Mouse (Mus musculus) embryo, embryonic 11 days (tissue): ENCODE data around the gene Rapsn.
A peak's percentile ranks its signal among the peaks of the same experiment; 100 is the strongest.
"Not testable (repeated sequence)": the region's sequence is repeated elsewhere in the genome, so short reads cannot be mapped to it uniquely, and the experiment has no call there.

ENCODE experiments used
- DNase-seq: peaks from one replicate; pipeline ENCODE4 v3.0.0-alpha.2; 2015

Rapsn gene

DNA sequence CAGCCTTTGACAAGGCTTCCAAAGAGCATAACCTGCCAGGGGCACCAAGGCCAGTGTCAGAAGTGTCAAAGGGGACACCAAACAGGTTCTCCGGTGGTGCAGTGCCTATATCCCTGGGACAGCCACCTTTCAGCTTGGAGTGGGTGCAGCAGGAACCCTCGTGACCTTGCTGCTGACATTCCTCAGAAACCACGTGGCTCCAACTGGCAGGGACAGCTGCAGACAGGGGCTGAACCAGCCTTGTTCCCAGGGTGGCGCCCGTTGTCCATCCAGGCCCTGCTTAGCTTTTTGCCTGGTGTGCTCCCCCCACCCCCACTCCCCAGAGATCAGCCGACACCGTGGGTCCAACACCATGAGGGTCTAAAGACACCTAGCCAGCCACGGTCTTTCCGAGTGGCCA, at the start of gene Rapsn:
Rapsn (plus strand) TSS at position 236 of the 400 bp plus-strand sequence.
- no peak for DNase-seq

DNA sequence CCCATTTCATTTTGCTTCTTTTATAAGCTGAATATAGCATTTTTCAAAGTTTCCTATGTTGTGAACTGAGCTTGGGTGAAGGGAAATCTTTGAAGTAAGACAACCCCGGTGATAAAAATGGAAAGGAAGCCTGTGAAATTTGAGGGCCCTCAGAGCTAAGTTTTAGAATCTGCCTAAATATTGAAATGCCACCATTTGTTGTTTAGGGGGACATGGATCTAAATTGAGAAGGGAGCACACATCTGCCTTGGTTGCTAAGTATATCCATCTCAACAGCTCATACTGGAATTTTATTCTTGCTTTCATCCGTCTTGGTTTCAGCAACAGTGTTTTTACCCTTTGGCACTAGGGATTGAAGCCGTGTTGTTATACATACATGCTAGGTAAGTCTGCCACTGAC, 49.4 kb upstream of the Rapsn start:
- DNase-seq, result no peak

DNA sequence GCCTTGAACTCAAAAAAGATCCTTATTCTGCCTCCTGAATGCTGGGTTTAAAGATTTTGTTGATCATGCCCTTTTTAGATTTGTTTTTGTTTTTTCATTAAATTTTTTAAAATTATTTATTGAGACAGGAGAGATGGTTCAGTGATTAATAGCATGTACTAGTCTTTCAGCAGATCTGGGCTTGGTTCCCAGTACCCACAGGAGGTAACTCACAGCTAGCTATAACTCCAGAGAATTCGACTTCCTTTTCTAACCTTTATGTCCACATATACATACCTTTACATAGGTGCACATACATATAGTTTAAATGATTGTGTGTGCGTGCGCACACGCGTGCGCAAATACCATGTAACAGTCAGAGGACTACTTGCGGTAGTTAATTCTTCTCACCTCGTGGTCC, 26.9 kb upstream of the Rapsn start:
- DNase-seq, result no peak

DNA sequence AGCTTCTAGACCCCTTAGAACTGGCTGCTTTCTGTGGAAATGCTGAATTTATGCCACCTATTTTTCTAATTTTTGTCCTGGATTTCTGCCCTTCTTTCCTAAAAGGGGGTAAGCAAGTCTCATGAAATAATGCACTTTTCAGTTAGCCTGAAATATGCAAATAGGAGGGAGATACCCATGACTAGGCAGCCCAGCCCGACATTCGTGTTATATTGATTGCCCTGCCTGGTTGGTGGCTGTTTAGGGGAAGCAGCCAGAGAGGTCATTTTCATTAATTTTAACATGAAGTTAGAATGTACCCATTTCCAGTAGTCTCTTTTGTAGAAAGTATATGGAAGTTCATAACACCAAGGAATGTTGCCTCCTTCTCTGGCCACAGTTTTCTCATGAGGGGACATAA, 21.5 kb upstream of the Rapsn start:
- DNase-seq, result no peak

DNA sequence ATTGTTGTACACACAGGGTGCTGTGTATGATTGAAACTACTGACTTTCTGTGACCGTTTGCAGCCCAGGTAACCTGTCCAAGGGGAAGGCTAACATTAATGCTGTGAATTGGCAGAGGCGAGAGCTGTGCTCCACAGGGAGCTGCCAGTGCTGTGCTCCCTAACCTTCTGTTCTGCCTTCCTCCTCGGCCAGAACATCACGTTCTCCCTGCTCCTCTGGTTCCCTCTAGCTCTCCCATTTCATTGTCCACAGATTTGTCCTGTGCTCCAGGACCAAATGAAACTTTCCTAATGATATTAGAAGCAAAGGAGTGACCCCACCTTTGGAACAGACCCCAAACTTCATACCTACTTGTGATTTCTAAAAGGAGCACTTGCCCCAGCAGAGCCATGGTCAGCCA, 20.0 kb upstream of the Rapsn start:
- DNase-seq, result no peak

DNA sequence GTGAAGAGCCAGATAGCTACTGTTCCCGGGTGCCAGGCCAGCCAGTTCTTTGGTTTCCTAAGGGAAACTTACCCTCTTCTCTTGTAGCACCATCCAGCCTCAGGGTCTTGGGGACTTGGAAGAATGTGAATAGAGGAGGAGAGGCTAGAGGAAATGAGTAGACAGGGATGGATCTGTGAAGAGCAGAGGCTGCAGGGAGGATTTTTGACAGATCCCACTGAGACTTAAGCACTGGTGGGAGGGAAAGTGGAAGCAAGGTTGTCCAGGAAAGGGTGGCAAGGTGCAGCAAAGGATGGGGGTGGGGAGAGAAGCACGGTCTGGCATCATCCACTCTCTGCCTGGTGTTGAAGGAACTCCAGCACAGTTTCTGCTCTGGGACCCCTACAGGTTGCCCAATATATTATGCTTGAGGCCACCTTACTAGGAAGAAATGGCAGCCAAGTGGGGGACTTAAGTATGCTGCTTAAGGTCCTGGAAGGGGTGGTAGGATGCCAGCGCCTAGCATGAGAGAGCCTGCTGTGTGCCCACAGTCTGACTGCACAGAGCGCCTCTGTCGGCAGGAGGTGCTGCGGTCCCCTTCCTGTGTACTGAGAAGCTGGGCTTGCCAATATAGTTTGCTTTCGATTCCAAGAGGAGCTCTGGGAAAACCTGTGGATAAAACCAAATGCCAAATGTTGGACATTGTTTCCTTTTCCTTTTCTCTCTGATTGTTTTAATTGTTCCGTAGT, 17.2 kb upstream of the Rapsn start:
- DNase-seq, result no peak

DNA sequence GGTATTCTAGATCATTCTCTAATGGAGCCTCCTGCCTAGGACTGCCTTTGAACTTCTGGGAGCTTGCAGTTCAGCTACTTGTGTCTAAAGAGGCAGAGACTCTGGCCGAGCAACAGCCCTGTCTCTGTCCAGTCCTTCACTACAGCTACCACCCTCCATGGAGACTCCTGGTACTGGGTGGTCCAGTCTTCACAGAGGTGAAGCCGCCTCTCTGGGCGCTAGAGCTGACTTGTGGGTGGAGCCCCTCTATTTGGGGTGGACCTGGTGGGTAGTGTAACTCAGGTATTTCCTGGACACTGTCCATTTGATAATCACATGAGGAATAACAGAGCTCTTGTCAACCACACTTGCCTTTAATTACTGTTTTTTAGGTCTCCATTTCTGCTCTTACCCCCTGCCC, 15.5 kb upstream of the Rapsn start:
- no peak for DNase-seq

DNA sequence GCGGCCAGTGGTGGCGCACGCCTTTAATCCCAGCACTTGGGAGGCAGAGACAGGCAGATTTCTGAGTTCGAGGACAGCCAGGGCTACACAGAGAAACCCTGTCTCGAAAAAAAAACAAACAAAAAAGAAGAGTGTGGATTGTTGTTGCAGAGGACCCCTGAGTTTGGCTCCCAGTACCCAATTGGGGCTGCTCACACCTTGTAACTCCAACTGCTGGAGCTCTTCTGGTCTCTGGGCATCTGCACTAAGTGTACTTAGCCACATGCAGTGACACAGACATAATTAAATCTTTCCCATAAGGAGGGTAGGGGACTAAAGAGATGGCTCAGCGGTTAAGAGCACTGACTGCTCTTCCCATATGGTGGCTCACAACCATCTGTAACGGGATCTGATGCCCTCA, 13.2 kb upstream of the Rapsn start:
- not testable (repeated sequence) for DNase-seq

DNA sequence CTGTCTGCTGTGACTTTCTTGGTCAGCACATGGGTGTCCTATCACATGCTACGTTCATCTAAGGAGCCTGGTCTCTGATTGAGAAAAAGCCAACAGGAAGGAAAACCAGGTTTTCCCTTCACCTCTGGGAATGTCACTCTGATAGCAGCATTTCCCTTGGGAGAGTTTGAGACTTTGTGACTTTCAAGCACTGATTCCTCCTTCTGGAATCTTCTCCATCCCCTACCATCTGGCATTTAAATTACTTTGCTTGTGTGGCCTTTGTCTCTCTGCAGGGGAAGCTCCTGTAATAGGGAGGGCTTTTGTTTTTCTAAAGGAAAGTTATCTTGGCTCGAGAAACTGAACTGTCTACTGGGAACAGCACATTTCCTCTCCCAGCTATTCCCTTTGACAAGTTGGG, 12.3 kb upstream of the Rapsn start:
- DNase-seq, result no peak

DNA sequence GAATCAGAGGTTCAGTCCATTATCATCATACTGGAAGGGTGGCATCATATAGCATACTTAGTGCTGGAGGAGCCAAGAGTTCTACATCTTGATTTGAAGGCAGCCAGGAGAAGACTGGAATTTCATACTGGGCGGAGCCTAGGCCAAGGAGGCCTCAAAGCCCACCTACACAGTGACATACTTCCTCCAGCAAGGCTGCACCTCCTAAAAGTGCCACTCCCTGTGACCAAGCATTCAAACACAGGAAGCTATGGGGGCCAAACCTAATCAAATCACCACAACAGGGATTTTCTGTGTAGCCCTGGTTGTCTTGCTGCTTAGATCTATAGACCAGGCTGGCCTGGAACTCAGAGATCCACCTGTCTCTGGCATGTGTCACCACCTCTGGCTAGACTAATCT, 11.5 kb upstream of the Rapsn start:
- no peak for DNase-seq

DNA sequence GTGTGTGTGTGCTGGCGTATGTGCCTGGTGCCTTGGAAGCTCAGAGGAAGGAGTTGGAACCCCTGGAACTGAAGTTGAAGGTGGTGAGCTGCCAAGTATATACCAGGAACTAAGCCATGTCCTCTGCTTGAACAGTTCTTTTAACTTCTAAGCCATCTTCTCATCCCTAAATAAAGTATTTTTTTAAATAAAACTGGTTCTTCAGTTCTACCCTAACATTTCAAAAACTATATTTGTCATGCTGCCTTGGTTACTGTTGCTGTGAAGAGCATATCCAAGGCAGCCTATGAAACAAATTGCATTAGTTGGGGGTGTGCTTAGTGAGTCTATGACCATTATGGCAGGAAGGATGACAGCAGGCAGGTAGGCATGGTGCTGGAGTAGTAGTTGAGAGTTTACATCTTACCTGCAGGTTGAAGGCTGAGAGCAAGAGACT, 10.3 kb upstream of the Rapsn start:
- DNase-seq, result no peak

DNA sequence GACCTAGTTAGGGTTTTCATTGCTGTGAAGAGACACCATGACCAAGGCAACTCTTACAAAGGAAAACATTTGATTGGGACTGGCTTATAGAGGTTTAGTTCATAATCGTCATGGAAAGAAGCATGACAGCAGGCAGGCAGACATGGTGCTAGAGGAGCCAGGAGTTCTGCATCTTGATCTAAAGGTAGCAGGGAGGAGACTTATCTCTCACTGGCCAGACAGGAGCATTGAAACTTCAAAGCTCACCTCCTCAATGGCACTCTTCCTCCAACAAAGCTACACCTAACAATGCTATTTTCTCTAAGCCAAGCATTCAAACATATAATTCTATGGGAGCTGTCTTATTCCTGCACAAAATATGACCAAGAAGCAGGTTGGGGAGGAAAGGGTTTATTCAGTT, 8.9 kb upstream of the Rapsn start:
- DNase-seq, result no peak

DNA sequence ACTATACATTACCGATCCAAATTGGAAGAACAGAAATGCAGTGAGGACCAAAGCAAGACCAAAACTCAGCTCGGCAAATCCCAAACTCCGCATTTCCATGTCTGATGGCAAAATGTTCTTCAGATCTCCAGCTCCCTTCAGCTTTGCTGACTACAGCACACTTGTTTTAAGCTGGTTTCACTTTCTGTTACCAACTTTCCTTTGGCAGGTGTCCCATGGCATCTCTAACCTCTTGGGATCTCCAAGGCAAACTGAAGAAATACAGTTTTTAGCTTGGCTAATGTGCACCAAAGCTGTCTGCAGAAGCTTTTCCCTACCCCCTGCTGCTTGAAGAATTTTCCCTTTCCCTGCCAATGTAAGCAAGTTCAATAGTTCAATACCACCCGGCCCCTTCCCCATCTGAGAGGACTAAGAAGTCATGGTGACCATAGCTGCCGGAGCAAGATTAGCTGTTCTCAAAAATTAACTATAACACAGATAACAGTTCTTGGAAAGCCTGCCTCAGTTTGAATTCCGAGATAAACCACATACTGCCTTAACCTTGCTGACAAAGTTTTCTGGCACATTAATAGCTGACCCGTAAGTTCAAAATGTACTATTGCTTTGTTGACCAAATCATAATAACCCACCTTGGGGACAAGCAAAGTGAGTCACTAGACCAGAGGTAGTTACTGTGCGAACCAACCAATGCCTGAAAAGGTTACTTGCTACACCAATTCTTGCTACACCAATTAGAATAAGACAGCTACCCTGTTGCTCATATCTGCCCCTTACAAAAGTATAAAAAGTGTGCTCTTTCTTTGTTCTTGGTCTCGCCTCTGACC, 7.8 kb upstream of the Rapsn start:
- no peak for DNase-seq

DNA sequence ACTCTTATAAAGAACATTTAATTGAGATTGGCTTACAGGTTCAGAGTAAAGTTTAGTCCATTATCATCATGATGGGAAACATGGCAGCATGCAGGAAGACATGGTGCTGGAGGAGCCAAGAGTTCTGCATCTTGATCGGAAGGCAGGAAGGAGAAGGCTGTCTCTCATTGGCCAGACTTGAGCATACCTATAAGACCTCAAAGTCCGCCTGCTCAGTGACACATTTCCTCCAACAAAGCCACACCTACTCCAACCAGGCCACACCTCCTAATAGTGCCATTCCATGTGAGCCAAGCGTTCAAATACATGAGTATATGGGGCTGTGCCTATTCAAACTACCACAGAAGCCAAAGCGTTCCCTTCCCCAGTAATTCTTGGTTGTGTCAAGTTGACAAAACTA, 4.2 kb upstream of the Rapsn start:
- DNase-seq, result no peak

DNA sequence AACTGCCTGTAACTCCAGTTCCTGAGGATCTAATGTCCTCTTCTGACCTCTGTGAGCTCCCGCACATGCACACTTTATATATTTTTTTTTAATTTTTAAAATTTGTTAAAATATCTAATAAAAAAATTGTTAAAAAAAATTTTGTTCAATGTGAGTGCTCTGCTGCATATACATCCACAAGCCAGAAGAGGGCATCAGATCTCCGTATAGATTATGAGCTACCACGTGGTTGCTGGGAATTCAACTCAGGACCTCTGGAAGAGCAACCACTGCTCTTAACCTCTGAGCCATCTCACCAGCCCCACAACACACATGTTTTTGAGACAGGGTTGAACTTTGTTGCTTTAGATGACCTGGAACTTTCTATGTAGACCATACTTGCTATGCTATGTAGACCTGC, 2.4 kb upstream of the Rapsn start:
- DNase-seq, result peak; percentile 45

DNA sequence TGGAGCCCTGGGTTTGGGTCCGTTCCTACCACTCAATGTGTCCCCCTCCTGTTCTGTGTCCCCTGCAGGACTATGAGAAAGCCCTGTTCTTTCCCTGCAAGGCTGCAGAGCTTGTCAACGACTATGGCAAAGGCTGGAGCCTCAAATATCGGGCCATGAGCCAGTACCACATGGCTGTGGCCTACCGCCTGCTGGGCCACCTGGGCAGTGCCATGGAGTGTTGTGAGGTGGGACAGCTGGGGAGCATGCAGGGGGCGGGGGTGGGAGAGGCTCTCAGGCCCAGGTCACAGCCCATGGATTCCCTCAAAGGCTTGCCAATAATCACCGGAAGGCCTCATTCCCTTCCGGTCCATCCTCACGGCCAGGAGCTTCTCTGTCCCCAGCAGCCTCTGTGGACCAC, 6.4 kb downstream of the Rapsn start:
- DNase-seq, result no peak

DNA sequence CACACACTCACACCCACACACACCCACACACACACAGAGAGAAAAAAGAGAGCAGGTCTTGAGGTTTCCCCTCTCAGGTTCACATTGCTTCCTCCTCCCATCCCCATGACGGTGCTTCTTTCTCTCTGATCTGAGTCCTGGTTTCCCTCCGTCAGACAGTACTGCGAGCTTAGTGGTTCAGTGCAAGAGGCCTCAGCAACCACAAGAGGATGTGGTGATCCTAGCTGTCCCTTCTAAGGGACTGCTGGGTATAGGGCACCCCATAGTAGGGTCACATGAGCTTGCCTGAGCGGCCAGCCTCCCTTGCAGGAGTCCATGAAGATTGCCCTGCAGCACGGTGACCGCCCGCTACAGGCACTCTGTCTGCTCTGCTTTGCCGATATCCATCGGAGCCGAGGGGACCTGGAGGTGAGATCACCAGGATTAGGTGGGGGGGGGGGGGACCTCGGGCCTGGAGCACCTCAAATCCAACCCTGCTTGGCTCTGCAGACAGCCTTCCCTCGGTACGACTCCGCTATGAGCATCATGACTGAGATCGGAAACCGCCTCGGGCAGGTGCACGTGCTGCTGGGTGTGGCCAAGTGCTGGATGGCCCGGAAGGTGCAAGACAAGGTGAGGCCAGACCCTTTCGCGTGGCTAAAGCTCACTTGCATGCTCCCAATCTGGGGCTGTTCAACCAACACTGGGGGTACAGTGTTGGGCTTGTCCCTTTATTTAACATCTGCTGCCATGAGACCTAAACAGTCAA, 7.4 kb downstream of the Rapsn start:
- DNase-seq, result no peak

DNA sequence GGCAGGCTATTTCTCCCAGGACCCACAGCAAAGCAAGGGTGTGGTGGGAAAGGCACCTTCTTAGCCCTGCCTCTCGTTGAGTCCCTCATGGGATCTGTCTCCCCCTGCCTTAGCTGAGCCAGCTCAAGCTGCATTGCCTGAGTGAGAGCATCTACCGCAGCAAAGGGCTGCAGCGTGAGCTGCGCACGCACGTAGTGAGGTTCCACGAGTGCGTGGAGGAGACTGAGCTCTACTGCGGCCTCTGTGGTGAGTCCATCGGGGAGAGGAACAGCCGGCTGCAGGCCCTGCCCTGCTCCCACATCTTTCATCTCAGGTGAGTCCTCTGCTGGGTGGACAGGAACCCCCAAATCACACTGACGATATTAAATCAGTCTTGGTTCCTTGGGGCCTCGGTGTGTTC, 9.3 kb downstream of the Rapsn start:
- DNase-seq, result no peak

DNA sequence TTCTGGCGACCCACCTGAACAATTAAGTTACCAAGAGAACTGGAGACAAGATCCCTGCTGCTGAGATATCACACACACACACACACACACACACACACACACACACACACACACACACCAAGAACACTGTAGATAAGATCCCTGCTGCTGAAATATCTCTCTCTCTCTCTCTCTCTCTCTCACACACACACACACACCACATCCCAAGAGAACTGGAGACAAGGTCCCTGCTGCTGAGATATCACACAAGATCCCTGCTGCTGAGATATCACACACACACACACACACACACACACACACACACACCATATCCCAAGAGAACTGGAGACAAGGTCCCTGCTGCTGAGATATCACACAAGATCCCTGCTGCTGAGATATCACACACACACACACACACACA, 10.4 kb downstream of the Rapsn start:
- DNase-seq, result not testable (repeated sequence)

DNA sequence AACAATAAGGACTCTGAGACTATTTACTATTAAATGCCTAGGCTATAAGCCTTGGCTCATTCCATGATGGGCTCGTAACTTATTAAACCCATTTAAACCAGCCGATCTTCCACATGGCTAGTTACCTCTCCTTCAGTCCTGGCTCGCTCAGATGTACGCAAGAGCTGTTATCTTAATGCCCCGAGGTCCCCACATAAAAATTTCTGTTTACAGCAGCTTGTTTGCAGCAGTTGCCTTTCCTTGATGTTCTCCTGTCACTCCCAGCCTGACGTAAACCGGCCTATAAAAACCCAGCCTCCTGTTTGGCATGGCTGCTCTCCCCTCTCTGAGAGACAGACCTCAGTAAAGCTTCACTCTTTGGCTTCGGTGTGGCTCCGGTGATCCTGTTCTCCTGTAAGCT, 11.9 kb downstream of the Rapsn start:
- DNase-seq, result no peak

DNA sequence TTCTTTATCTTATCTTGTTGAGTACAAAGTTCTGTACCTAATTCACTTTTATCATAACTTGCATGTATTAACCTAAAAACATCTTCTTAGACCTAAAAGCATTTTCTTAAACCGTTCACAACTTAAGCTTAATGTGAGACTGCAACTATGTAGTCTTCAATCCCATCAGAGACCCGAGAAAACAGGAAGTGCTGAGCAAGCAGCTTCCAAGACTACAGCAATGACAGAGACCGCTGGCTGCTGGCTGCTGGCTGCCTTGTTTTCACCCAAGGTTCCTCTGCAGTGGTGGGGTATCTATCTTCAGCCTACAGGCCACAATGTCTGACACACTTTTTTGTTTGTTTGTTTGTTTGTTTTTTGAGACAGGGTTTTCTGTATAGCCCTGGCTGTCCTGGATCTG, 16.5 kb downstream of the Rapsn start:
- no peak for DNase-seq

DNA sequence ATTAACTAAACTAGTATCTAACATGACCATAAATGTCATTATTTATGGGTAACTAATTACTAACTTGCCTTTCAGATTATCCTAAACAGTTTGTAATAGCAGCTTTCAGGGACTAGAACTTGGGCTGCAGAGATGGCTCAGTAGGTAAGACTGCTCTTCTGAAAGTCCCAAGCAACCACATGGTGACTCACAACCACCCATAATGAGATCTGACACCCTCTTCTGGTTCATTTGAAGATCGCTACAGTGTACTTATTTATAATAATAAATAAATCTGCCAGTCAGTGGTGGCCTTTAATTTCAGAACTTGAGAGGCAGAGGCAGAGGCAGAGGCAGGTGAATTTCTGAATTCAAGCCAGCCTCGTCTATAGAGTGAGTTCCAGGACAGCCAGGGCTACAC, 17.3 kb downstream of the Rapsn start:
- no peak for DNase-seq

DNA sequence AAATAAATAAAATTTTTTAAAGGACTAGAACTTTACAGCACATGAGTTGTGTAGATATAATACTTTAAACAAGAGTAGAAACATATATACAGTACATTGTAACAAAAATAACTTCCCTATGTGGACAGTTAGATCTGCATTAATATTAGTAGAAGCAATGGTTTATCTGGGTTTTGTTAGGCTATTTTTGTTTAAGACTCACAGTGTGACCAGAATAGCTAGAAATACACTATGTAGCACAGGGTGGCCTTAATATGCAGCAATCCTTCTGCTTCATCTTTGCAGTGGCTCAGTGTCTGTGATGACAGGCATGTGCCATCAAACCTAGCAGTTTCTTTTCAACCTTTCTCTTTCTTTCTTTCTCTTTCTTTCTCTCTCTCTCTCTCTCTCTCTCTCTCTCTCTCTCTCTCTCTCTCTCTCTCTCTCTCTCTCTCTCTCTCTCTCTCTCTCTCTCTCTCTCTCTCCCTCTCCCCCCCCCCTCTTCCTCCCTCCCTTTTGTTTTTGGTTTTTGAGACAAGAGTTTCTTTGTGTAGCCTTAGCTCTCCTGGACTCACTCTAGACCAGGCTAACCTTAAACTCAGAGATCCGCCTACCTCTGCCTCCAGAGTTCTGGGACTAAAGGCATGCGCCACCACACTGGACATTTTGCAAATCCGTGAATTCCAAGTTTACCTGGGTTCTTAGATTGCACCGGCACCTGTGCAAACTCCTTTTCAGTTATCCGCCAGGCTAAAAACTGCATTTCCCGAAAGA, 17.9 kb downstream of the Rapsn start:
- DNase-seq, result no peak
